Mouse (Mus musculus): ENCODE measurements around the gene Tas1r2. TPM values are rescaled to one million over a fixed set of nuclear protein-coding genes. Genes with fewer than 3 reads are reported as not detected.

Gene Tas1r2
- polyA plus RNA-seq, 1 experiment from 2014 or later: not detected

GRCm38 (mm10) chr4:139640333-139640732, 13.0 kb upstream of the Tas1r2 start:
- WGBS: 72% methylated on average over 12 of the region's 12 CpGs
- no peak overlapping the region for H3K4me3 ChIP-seq (replicated peaks)
- no peak overlapping the region for H3K9ac ChIP-seq
- ATAC-seq (ENCODE audit: insufficient read depth, low FRiP score, low read depth): no peak
- H3K27me3 ChIP-seq (replicated peaks): peaks cover 3% of the 10 kb centered on the region; the same call in 1 of the 2 replicates
- H3K27ac ChIP-seq: no peak overlapping the region
- H3K4me2 ChIP-seq: no peak overlapping the region
- peaks cover 3% of the 10 kb centered on the region; the same call in 1 of the 2 replicates for H3K36me3 ChIP-seq
- H3K4me1 ChIP-seq: peaks cover 11% of the 10 kb centered on the region; the same call in 1 of the 2 replicates
- H3K9me3 ChIP-seq: no peaks in the 10 kb centered on the region

- Histone ChIP-seq H3K27ac (no peak overlapping the region), H3K9me3 (no peaks in the 10 kb centered on the region), H3K4me3 (replicated peaks) (no peak overlapping the region), H3K4me2 (no peak overlapping the region), H3K9ac (no peak overlapping the region), H3K4me1 (peaks cover 11% of the 10 kb centered on the region; the same call in 1 of the 2 replicates), H3K36me3 (peaks cover 3% of the 10 kb centered on the region; the same call in 1 of the 2 replicates), H3K27me3 (replicated peaks) (peaks cover 3% of the 10 kb centered on the region; the same call in 1 of the 2 replicates)
- 58% methylated on average over 6 of the region's 6 CpGs for WGBS
- ATAC-seq (ENCODE audit: insufficient read depth, low FRiP score, low read depth): no peak
Observed at GRCm38 (mm10) chr4:139640775-139641174, 12.6 kb upstream of the Tas1r2 start.

GRCm38 (mm10) chr4:139641829-139642425, 11.4 kb upstream of the Tas1r2 start:
- 7% methylated on average over 30 of the region's 30 CpGs for WGBS
- Histone ChIP-seq H3K4me3 (replicated peaks) (peak overlapping the region; percentile 25), H3K27ac (no peak overlapping the region), H3K9ac (no peak overlapping the region), H3K9me3 (no peaks in the 10 kb centered on the region), H3K4me1 (peaks cover 11% of the 10 kb centered on the region; the same call in 1 of the 2 replicates), H3K36me3 (peaks cover 3% of the 10 kb centered on the region), H3K4me2 (peak overlapping the region; percentile 55), H3K27me3 (replicated peaks) (peaks cover 3% of the 10 kb centered on the region; the same call in 1 of the 2 replicates)
- ATAC-seq (ENCODE audit: insufficient read depth, low FRiP score, low read depth): no peak; the same call in 1 of the 2 replicates

- Histone ChIP-seq H3K4me3 (replicated peaks) (no peak overlapping the region), H3K27ac (no peak overlapping the region), H3K9ac (no peak overlapping the region), H3K27me3 (replicated peaks) (peaks cover 3% of the 10 kb centered on the region; the same call in 1 of the 2 replicates), H3K4me2 (no peak overlapping the region), H3K9me3 (no peaks in the 10 kb centered on the region), H3K4me1 (peaks cover 11% of the 10 kb centered on the region; the same call in 1 of the 2 replicates), H3K36me3 (peaks cover 12% of the 10 kb centered on the region)
- no peak for ATAC-seq (ENCODE audit: insufficient read depth, low FRiP score, low read depth)
- WGBS: 14% methylated on average over 9 of the region's 9 CpGs
Observed at GRCm38 (mm10) chr4:139643972-139644371, 9.4 kb upstream of the Tas1r2 start.

GRCm38 (mm10) chr4:139646916-139647315, 6.4 kb upstream of the Tas1r2 start:
- H3K4me3 ChIP-seq (replicated peaks): no peak overlapping the region

GRCm38 (mm10) chr4:139650086-139650743, 3.1 kb upstream of the Tas1r2 start:
- Histone ChIP-seq H3K27ac (no peak overlapping the region), H3K4me1 (no peaks in the 10 kb centered on the region), H3K4me2 (no peak overlapping the region), H3K4me3 (replicated peaks) (no peak overlapping the region), H3K27me3 (replicated peaks) (no peaks in the 10 kb centered on the region), H3K9ac (no peak overlapping the region), H3K36me3 (peaks cover 9% of the 10 kb centered on the region), H3K9me3 (no peaks in the 10 kb centered on the region)
- WGBS: 73% methylated on average over 15 of the region's 15 CpGs
- no peak for ATAC-seq (ENCODE audit: insufficient read depth, low FRiP score, low read depth)

More at GRCm38 (mm10) chr4:139646916-139647315, 6.4 kb upstream of the Tas1r2 start:
- H3K36me3 ChIP-seq: peaks cover 12% of the 10 kb centered on the region
- H3K4me2 ChIP-seq: no peak overlapping the region
- no peaks in the 10 kb centered on the region; the same call in 1 of the 2 replicates for H3K27me3 ChIP-seq (replicated peaks)
- ATAC-seq (ENCODE audit: insufficient read depth, low FRiP score, low read depth): no peak
- H3K4me1 ChIP-seq: peaks cover 5% of the 10 kb centered on the region; the same call in 1 of the 2 replicates
- H3K9ac ChIP-seq: no peak overlapping the region
- no peaks in the 10 kb centered on the region for H3K9me3 ChIP-seq
- WGBS: 86% methylated on average over 7 of the region's 7 CpGs
- H3K27ac ChIP-seq: no peak overlapping the region

- no peaks in the 10 kb centered on the region for H3K27me3 ChIP-seq (replicated peaks)
- 0 out of 2 replicates have a peak overlapping the region, but pooled peaks have one; percentile 4 for H3K27ac ChIP-seq
- WGBS: 59% methylated on average over 11 of the region's 11 CpGs
- H3K4me1 ChIP-seq: no peaks in the 10 kb centered on the region
- H3K4me3 ChIP-seq (replicated peaks): no peak overlapping the region
- H3K9me3 ChIP-seq: no peaks in the 10 kb centered on the region
- no peak; the same call in 1 of the 2 replicates for ATAC-seq (ENCODE audit: insufficient read depth, low FRiP score, low read depth)
- H3K9ac ChIP-seq: no peak overlapping the region
- no peak overlapping the region for H3K4me2 ChIP-seq
- peaks cover 8% of the 10 kb centered on the region for H3K36me3 ChIP-seq
Observed at GRCm38 (mm10) chr4:139650907-139651306, 2.4 kb upstream of the Tas1r2 start.

GRCm38 (mm10) chr4:139661897-139662296, 8.6 kb downstream of the Tas1r2 start:
- no peak overlapping the region for H3K27ac ChIP-seq
- no peak overlapping the region for H3K9ac ChIP-seq
- H3K27me3 ChIP-seq (replicated peaks): no peaks in the 10 kb centered on the region
- H3K4me2 ChIP-seq: no peak overlapping the region
- WGBS: 87% methylated on average over 14 of the region's 14 CpGs
- H3K4me1 ChIP-seq: no peaks in the 10 kb centered on the region
- H3K9me3 ChIP-seq: no peaks in the 10 kb centered on the region
- H3K4me3 ChIP-seq (replicated peaks): no peak overlapping the region
- no peak for ATAC-seq (ENCODE audit: insufficient read depth, low FRiP score, low read depth)
- no peaks in the 10 kb centered on the region for H3K36me3 ChIP-seq

- H3K9ac ChIP-seq: no peak overlapping the region
- H3K9me3 ChIP-seq: no peaks in the 10 kb centered on the region
- 57% methylated on average over 6 of the region's 6 CpGs for WGBS
- H3K4me1 ChIP-seq: no peaks in the 10 kb centered on the region
- H3K36me3 ChIP-seq: no peaks in the 10 kb centered on the region
- H3K4me3 ChIP-seq (replicated peaks): no peak overlapping the region
- H3K27me3 ChIP-seq (replicated peaks): no peaks in the 10 kb centered on the region
- ATAC-seq (ENCODE audit: insufficient read depth, low FRiP score, low read depth): peak; percentile 47; the same call in 1 of the 2 replicates
- H3K27ac ChIP-seq: no peak overlapping the region
- no peak overlapping the region for H3K4me2 ChIP-seq
Observed at GRCm38 (mm10) chr4:139667632-139668031, 14.3 kb downstream of the Tas1r2 start.

- no peaks in the 10 kb centered on the region for H3K27me3 ChIP-seq (replicated peaks)
- H3K4me3 ChIP-seq (replicated peaks): no peak overlapping the region
- ATAC-seq (ENCODE audit: insufficient read depth, low FRiP score, low read depth): no peak
- 15% methylated on average over 6 of the region's 6 CpGs for WGBS
- no peaks in the 10 kb centered on the region for H3K36me3 ChIP-seq
- no peak overlapping the region for H3K4me2 ChIP-seq
- no peak overlapping the region for H3K27ac ChIP-seq
- no peaks in the 10 kb centered on the region for H3K9me3 ChIP-seq
- H3K4me1 ChIP-seq: no peaks in the 10 kb centered on the region
- no peak overlapping the region for H3K9ac ChIP-seq
Observed at GRCm38 (mm10) chr4:139669847-139670246, 16.5 kb downstream of the Tas1r2 start.

- no peak for ATAC-seq (ENCODE audit: insufficient read depth, low FRiP score, low read depth)
- no peaks in the 10 kb centered on the region for H3K36me3 ChIP-seq
- H3K4me3 ChIP-seq (replicated peaks): no peak overlapping the region
- no peak overlapping the region for H3K9ac ChIP-seq
- H3K4me1 ChIP-seq: no peaks in the 10 kb centered on the region
- 53% methylated on average over 9 of the region's 9 CpGs for WGBS
- no peaks in the 10 kb centered on the region for H3K27me3 ChIP-seq (replicated peaks)
- no peak overlapping the region for H3K4me2 ChIP-seq
- no peak overlapping the region for H3K27ac ChIP-seq
- no peaks in the 10 kb centered on the region for H3K9me3 ChIP-seq
Observed at GRCm38 (mm10) chr4:139675696-139676095, 22.4 kb downstream of the Tas1r2 start.

All from stomach, embryonic 15.5 days (tissue).